Mouse (Mus musculus) layer of hippocampus, adult 9-10 months (tissue): ENCODE results near the gene Apoa2.
A peak's percentile ranks its signal among the peaks of the same experiment; 100 is the strongest.
"Not testable (repeated sequence)": the region's sequence is repeated elsewhere in the genome, so short reads cannot be mapped to it uniquely, and the experiment has no call there.

ENCODE experiments used
- DNase-seq: peaks from one replicate; pipeline ENCODE4 v3.0.0; 2022; ENCODE audit warnings: low spot score

The Apoa2 gene

DNA sequence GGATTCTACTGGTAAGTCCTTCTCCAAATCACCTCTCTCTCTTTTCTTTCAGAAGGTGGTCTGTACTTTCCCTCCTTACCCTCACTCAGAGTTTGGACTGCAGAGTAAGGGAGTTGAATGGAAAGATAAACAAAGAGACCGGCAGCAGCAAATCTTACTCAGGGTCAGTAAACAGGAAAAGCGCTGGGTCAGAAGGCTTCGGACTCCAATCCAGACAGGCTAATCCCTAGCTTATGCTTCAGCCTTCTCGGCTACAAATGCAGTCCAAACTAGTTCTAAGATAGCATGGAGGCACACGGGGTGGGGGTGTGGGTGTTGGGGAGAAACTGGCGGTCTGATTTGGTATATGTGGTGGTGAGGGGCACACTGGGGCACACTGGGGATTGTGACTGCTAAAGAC, 12.6 kb downstream of the Apoa2 start:
- DNase-seq, result no peak

DNA sequence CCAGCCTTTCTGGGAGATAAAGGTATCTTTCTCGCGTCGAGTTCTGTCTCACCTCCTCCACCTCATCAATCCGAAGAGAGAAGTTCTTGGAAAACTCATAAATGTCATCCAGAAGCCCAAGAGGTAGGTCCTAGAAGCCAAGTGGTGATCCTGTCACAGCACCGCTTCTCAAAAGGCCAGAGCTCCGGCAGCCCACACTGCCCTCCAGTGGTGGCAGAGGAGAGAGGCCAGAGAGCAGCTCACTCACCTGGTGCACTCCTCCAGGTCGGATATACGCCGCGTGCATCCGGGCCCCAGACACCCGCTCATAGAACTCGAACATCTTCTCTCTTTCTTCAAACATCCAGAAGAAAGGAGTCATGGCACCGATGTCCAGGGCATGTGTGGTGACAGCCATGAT, 13.6 kb downstream of the Apoa2 start:
- DNase-seq, result no peak

DNA sequence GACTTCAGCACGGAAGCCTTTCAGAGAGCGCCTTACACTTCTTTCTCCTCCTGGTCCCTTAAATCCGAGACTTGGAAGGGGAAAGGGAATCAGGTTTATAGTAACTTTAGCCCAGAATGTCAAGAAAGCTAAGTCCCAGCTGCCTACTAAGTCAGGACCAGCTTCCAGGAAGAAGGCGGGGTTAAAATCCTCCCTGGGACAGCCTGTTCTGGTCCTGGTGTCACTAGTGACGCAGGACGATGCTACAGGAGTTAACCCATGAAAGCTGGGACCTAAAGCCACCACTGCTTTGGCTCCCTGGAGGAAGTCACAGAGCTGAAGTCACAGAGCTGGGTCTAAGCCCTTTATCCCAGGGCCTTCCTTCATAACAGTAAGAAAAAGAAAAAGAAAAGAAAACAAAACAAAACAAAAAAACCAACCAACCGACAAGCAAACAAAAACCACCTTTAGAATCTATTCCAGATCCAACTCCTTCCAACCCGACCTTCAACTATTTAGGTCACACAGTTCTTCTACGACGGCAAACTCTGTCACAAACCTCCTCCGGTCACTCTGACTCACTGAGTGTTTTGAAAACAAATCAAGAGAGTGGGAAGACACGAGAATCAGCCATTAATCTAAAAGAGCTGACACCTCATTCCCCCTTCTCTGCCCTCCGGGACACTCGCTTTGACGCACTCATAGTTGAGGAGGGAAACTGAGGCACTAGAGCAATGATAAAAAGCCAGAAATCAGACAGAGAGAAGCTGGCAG, 15.3 kb downstream of the Apoa2 start:
- no peak for DNase-seq

DNA sequence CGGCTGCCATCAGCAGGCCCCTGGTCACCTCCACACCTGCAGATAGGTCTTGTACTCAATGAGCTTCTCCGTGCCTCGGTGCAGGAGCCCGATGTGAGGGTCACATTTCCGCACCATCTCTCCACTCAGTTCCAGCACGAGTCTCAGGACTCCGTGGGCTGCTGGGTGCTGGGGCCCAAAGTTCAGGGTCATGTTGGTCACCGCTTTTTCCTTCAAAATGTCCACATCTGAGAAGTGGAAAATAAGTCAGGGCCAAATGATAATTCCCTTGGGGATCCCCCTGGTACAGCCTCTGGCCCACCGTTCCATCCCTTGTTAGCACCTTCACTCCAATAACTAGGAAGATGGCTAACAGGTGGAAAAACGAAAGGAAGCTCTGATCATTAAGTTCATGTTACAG, 16.1 kb downstream of the Apoa2 start:
- no peak for DNase-seq

DNA sequence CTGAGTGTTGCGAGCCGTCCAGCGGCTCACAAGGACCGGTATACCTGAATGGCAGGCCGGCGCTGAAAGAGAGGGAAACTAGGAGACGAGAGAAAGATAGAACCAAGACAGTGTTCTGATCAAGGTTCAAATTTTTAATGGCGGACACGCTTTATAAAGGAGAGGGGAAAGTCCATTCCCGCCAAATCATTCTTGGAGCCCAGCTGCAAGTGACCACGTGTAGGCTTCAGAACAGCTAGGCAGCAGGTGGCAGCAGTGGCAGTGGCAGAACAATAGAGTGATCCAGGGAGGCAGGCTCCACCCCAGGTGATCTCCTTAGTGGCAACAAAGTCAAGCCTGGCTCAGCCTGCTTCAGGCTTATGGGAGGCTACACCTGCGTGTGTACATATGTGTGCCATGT, 17.1 kb downstream of the Apoa2 start:
- not testable (repeated sequence) for DNase-seq

DNA sequence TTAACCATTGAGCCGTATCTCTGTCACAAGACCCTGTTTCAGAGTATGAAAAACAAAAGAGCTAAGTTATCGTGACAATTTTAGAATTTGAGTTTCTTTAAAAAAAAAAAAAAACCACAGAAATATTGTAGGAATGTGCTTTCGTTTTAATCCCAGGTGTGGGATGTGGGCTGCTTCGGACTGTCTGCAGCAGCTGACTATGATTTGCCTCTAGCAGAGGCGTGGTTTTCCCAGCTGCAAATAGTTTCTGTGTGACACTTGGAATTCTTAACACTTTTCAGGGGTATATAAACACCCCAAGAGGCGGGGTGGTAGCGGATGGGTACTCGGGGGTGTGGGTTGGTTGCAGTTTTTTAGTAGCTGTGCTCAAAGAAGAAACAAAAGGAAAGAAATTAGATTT, 20.5 kb downstream of the Apoa2 start:
- DNase-seq, result no peak

DNA sequence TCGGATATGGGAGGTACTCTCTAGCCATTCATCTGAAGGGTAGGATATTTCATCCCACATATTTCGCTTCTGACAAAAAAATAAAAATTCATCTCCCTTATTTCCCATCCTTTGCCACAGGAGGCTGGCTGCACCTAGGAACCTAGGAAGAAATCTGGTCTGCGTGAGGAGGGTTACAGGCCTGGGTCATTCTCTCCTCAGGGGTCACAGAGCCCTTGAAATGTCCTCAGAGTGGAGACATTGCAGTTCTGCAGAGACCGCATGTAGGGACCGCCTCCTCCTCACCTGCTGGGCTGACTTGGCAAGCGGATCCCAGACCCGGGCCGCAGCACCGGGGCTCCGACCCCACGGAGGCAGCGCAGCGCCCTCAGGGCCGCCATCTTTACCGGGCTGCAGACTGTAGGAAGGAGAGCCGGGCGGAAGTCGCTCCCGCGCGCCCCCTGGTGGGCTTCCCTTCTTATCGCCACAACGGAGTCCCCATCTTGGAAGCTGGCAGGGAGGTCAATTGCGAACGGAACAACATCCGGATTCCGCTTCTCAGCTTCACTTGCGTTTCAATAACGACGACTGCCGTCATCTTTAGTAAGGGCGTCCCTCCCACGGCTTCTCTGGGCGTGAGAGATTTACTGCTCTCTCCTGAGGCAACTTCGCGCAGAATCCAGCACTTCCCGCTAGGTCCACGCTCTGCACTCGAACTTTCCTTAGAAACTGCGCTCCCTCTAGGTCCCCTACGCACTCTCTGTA, 22.0 kb downstream of the Apoa2 start:
- peak; percentile 95 for DNase-seq

DNA sequence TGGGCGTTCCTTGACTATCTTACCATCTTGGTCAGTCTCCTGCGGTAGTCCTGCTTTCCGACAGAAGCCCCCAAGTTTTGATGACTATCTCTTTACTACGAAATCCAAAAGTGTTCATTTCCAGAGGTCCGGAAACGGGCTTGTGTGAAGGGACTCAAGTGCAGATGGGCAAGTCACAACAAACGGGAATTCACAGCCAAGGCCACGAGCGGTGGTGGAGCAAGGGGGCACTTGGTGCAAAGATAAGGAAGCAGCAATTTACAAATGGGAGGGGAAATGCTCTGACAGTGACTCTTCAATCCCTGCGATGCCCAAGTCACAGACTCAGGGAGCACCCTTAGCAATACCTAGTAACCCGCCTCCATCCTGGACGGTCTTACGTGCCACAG, 22.6 kb downstream of the Apoa2 start:
- DNase-seq, result no peak

DNA sequence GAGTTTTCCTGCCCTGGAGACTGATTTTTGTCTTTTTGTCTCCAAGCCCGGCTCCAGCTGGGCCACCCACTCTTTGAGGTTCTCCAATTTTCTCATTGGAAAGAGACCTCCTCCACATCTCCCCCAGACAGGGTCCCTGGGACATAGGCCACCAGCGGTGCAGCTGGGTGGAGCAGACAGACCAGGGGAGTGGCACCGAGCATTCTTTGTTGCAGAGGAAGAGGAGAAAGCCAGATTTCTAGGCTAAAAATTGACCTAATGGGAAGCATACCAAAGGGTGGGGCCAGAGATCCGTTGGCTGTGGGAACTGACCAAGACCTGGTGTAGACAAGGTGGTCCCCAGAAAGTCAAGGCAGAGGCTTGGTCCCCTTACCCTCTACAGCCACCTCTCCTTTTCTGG, 23.1 kb downstream of the Apoa2 start:
- DNase-seq, result no peak

DNA sequence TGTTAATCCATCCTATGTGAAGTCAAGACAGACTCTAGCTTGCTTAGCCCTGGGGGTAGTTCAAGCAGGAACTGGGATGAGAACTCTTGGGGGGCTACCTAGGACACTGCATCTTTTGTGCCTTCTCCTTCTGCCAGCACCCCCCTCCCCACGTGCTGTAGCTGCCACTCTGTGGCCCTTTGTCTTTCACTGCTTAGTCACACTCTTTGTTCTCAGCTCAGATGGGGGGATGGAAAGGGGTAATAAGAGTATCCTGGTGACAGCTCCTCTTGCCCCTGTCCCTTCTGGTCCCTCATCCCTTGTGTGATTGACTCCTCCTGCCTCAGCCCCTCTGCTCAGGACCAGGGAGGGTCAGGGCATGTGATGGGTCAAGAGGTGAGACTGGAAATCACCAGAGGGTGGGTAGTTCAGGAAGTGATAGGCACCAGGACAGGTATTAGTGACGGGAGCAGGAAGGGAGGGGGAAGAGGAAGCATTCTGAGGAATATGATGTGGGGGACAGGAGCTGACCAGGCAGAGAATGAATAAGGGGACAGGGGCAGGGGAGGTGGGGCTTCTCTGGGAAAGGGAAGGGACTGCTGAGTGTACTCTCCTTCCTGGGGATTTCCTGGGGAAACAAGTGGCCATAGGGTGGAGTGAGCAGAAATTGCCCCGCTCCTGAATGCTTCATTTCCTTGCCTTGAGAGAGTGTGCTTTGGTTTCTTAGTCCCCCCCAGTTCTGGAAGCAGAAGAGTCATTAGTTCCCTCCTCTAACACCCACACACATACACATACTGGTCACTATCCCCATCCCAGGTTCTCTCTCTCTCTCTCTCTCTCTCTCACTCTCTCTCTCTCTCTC, 23.8 kb downstream of the Apoa2 start:
- no peak for DNase-seq

DNA sequence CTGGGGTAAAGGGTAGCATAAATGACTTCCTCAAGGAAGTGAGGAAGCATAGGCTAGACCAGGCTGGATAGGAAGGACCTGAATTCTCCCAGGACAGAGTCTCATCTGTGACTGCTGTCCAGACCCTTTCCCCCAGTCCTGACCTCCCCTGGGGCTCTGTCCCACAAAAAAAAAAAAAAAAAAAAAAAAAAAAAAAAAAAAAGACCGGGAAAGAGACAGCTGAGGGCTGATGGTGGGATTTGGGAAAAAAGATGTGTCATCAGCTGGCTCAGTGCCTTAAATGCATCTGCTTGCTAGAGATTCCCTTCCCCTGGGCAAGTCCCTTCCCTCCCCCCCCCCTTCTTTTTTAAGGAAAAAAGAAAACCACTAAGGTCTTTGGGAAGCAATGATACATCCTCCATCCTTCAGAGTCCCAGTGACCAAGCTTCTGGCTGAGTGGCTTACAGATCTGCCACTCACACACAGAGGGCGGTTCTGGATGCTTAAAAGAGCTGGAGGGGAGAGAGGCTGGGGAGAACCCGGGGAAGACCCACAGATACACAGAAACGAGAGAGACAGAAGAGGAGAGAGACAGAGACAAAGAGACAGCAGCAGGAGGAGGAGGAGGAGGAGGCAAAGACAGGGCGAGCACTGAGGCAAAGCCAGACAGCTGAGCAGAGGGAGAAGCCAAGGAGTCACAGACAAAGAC, 25.2 kb downstream of the Apoa2 start, which contains the start of gene Adamts4:
Gene Adamts4, plus strand, starts transcription at position 509 of the 688 bp plus-strand sequence.
- DNase-seq, result no peak

DNA sequence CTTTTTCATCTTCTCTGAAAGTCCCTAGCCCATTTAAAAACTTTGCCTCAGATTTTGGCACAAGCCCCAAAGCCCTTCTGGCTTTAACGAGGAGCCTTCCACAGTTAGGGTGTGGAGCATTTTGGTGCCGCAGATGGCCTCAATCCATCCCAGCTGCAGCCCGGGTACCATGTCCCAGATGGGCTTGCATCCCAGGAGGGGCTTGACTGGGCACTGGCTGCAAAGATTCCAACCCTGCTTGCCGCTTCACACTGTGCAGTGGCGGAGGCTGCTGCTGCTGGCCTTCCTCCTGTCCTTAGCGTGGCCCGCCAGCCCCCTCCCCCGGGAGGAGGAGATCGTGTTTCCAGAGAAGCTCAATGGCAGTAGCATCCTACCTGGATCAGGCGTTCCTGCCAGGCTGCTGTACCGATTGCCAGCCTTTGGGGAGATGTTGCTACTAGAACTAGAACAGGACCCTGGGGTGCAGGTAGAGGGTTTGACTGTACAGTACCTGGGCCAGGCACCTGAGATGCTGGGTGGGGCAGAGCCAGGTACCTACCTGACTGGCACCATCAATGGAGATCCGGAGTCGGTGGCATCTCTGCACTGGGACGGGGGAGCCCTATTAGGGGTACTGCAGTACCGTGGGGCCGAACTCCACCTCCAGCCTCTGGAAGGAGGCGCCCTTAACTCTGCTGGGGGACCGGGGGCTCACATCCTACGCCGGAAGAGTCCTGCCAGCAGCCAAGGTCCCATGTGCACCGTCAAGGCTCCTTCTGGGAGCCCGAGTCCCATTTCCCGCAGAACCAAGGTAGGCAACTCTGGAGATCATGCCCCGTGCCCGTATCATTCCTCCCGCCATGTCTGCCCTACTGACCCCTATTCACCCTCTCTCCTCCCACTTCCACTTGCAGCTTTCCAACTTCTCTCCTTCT, 26.1 kb downstream of the Apoa2 start, which contains the start of gene Ndufs2:
Gene Ndufs2, minus strand, starts transcription at position 709 of the 914 bp plus-strand sequence.
- no peak for DNase-seq

DNA sequence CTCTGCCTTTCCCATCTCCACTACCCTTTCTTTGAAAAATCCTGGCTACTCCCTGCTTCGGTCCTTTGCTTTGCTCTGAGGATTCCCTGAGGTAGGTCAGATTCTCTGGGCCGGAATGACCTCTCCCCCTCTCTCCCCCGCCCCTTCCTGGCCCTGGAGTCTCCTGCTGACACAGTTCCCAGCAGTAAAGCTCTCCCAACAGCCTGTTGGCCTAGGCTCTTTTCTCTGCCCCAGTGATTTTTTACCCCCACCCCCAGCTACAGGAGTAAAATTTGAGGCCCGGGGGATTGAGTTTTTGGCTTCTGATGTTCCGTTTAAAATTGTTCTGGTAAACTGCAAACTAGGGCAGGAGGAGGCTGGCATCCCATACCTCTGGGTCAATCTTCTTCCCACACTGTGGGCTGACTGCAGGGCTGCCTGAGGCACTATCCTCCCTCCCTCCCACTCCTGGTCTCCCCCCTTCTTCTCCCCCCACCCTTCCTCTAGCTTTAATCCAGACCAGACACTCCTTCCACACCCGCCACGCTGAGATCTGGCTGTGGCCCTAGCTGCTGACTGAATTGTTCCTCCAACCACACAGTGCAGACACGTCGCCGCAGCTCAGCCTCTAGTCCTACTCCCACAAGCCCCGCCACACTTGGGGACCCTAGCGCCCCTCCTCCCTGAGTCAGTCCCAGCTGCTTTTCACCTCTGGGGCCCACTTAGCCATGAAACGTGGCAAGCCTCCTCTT, 26.9 kb downstream of the Apoa2 start:
- no peak for DNase-seq

DNA sequence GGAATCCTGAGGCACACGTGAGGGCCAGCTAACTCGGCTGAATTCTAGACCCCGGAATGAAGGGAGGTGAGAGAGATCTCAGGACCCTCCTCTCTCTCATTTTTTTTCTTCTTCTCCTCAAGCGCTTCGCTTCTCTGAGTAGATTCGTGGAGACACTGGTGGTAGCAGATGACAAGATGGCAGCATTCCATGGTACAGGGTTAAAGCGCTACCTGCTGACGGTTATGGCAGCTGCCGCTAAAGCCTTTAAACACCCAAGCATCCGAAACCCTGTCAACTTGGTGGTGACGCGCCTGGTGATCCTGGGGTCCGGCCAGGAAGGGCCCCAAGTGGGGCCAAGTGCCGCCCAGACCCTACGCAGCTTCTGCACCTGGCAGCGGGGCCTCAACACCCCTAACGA, 27.6 kb downstream of the Apoa2 start:
- DNase-seq, result no peak

DNA sequence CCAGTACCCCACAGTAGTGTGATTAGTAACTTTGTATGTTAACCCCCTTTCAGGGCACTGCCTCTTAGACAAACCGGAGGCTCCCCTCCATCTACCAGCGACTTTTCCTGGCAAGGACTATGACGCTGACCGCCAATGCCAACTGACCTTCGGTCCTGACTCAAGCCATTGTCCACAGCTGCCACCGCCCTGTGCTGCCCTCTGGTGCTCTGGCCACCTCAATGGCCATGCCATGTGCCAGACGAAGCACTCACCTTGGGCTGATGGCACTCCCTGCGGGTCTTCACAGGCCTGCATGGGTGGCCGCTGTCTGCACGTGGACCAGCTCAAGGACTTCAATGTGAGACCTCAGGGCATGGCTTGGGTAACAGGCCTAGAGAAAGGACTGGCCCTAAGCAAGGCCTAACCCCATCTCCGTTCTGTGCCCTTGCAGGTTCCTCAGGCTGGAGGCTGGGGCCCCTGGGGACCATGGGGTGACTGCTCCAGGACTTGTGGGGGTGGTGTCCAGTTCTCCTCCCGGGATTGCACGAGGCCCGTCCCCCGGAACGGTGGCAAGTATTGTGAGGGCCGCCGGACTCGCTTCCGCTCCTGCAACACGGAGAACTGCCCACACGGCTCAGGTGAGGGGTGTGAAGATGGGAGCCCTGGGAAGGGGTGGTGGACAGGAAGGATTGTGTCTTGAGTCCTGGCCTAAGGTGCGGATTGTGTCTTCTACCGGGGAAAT, 31.4 kb downstream of the Apoa2 start:
- no peak for DNase-seq

DNA sequence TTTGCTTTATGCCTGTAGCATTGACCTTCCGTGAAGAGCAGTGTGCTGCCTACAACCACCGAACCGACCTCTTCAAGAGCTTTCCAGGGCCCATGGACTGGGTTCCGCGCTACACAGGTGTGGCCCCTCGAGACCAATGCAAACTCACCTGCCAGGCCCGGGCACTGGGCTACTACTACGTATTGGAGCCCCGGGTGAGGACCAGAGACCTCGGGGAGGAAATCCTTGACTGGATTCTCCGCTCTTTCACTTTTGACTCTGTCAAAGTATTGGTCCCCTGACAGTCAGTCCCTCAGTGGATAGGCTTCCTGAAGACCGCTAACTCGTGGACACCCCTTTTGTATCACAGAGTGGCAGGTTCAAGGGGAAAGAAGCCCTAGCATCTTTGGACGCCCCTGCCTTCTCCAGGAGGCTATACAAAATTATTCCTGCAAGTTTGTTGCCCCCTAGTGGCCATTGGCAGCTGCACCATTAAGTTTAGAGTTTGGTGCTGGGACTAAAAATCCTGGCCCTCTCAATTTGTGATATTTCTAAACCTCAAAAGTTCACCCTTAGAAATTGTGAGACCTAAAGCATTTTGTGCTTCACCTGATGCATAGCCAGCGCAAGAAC, 32.2 kb downstream of the Apoa2 start:
- DNase-seq, result no peak

DNA sequence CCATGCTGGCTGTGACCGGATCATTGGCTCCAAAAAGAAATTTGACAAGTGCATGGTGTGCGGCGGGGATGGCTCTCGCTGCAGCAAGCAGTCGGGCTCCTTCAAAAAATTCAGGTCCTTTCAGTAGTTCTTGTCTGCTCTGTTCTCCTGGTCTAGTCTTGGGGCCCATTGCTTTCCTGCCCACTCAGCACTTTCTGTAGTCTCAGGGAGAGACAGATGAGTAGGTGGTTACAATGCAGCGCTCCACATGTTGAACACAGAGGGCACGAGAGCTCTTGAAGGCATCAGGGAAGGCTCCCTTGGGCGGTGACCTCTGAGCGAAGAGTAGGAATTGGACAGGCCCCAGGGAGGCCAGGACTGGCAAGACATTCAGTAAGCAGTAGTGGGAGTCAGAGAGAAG, 32.9 kb downstream of the Apoa2 start:
- DNase-seq, result no peak

DNA sequence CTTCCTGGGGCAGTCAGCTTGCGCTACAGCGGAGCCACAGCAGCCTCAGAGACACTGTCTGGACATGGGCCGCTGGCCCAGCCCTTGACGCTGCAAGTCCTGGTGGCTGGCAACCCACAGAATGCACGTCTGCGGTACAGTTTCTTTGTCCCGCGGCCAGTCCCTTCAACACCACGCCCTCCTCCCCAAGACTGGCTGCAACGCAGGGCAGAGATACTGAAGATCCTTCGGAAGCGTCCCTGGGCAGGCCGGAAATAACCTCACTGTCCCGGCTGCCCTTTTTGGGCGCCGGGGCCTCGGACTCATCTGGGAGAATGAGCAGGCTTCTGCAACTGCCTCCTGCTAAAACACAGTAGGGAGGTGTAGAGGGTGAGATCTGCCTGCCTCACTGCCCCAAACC, 34.1 kb downstream of the Apoa2 start:
- no peak for DNase-seq

DNA sequence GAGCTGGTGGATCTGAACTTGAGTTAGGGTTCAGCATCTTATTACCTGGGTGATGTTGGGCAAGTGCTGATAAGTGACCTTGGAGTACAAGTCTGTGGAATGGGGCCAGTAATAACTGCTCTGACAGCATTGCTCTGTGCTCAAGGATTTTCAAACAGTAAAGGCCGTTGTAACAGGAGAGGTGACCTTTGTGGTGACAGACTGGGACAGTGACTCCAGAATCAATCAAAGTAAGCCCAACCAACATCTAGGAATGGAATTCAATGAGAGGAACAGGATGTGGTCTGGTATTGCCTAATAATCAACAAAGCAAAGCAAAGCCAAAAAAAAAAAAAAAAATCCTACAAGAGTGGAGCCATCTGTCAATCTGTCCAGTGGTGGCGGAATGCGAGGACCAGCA, 35.5 kb downstream of the Apoa2 start:
- DNase-seq, result no peak
